Mouse (Mus musculus) effector memory CD4-positive, alpha-beta T cell, adult 7 months (primary cell): ENCODE data around the gene Ttll1. TPM values are rescaled to one million over a fixed set of nuclear protein-coding genes. Genes with fewer than 3 reads are reported as not detected.

Source experiments
- polyA plus RNA-seq: library from polyadenylated mRNA; unstranded; fragments of 100-300 nt; shearing (Covaris generic); gene quantifications from one replicate; pipeline ENCODE4 v1.2.1, GENCODE M21; 2017

Ttll1 gene
- polyA plus RNA-seq: 7.8 TPM

GRCm38 (mm10) chr15:83510805-83511405 lies at the start of gene Ttll1:
Ttll1 (minus strand) TSS chr15:83510893.

GRCm38 (mm10) chr15:83526424-83527091 lies 15.9 kb upstream of the Ttll1 start, which contains the start of gene Bik:
Bik (plus strand) TSS chr15:83526862.

GRCm38 (mm10) chr15:83464083-83464904 lies 46.4 kb downstream of the Ttll1 start, which contains the start of gene Pacsin2:
Pacsin2 (minus strand) TSS chr15:83464606.

Other genes with a start within 250 kb of the Ttll1 start
- 10.2 TPM for gene Arfgap3, start 160.6 kb downstream of the Ttll1 start, polyA plus RNA-seq
- gene Pacsin2, start 46.3 kb downstream of the Ttll1 start, polyA plus RNA-seq: 41.4 TPM
- 3.7 TPM for gene Bik, start 16.0 kb upstream of the Ttll1 start, polyA plus RNA-seq
- gene Tspo, start 52.7 kb upstream of the Ttll1 start, polyA plus RNA-seq: 375 TPM
- 10.3 TPM for gene Mcat, start 52.9 kb upstream of the Ttll1 start, polyA plus RNA-seq
- gene Ttll12, start 84.3 kb upstream of the Ttll1 start, polyA plus RNA-seq: 22.9 TPM
- 1.00 TPM for gene Scube1, start 214.1 kb upstream of the Ttll1 start, polyA plus RNA-seq